Mouse (Mus musculus) lung, postnatal 0 days (tissue): ENCODE results near the gene Rspo1. TPM values are rescaled to one million over a fixed set of nuclear protein-coding genes. Genes with fewer than 3 reads are reported as not detected.

Source experiments
- ATAC-seq: fragments of 200-750 bp; cut with Nextera tagmentation; 2 replicates; pipeline ENCODE4 v1.8.0; 2017; ENCODE audit warnings: moderate library complexity
- DNase-seq: peaks from one replicate; pipeline ENCODE4 v3.0.0-alpha.2; 2016; ENCODE audit warnings: low spot score
- H3K27ac ChIP-seq: fragments of 300-500 bp; sonication (generic); 2 replicates; pipeline ENCODE4 v1.5.1; 2014; ENCODE audit warnings: antibody characterized with exemption, mild to moderate bottlenecking, low read length, mixed read lengths
- H3K27me3 ChIP-seq: fragments of 300-500 bp; sonication (generic); replicated peaks from 2 replicates; pipeline ENCODE4 v1.6.1; 2014; ENCODE audit warnings: low read length, mixed read lengths; ENCODE audit not compliant: insufficient read depth
- H3K36me3 ChIP-seq: fragments of 300-500 bp; sonication (generic); 2 replicates; pipeline ENCODE4 v1.6.1; 2014; ENCODE audit warnings: low read length, mixed read lengths; ENCODE audit not compliant: insufficient read depth
- H3K4me1 ChIP-seq: fragments of 300-500 bp; sonication (generic); 2 replicates; pipeline ENCODE4 v1.6.1; 2014; ENCODE audit warnings: antibody characterized with exemption, low read depth, low read length, mixed read lengths; ENCODE audit not compliant: insufficient read depth
- H3K4me2 ChIP-seq: fragments of 300-500 bp; sonication (generic); replicated peaks from 2 replicates; pipeline ENCODE4 v1.6.1; 2014; ENCODE audit warnings: low read depth, mild to moderate bottlenecking, low read length, moderate library complexity, mixed read lengths
- H3K4me3 ChIP-seq: fragments of 300-500 bp; sonication (generic); 2 replicates; pipeline ENCODE4 v1.5.1; 2014; ENCODE audit warnings: low read depth, low read length
- H3K9ac ChIP-seq: fragments of 300-500 bp; sonication (generic); replicated peaks from 2 replicates; pipeline ENCODE4 v1.6.1; 2014; ENCODE audit warnings: low read depth, mild to moderate bottlenecking
- H3K9me3 ChIP-seq: fragments of 300-500 bp; sonication (generic); 2 replicates; pipeline ENCODE4 v1.6.1; 2016; ENCODE audit warnings: low read length, mixed read lengths
- CTCF ChIP-seq: IDR thresholded peaks from 2 replicates; pipeline ENCODE4 v1.5.1; 2016; ENCODE audit warnings: antibody characterized with exemption, mild to moderate bottlenecking
- EP300 ChIP-seq: IDR thresholded peaks from 2 replicates; pipeline ENCODE4 v1.6.1; 2016; ENCODE audit warnings: antibody characterized with exemption, mild to moderate bottlenecking, control low read depth
- WGBS: fragments of 180-500 bp; shearing (Covaris S2); extraction: QIAGEN DNeasy Blood & Tissue Kit; methylation state at CpG from one replicate; pipeline ENCODE4 v1.1.7; 2014; 5-methylcytosine and 5-hydroxymethylcytosine counted together
- polyA plus RNA-seq: library from polyadenylated mRNA; unstranded; fragments of >200 nt; fragmentation: Nextera tagmentation; extraction: Ambion mirVana; gene quantifications from 2 replicates; pipeline ENCODE4 v1.2.1, GENCODE M21; 2015

The Rspo1 gene
- polyA plus RNA-seq, 1 experiment from 2014 or later = 6.5 TPM

- TF ChIP-seq EP300 (no peak), CTCF (no peak)
- Histone ChIP-seq H3K9ac (no peak within 1 kb of the TSS), H3K9me3 (no peaks in the 10 kb centered on the region), H3K4me2 (no peak within 1 kb of the TSS; the same call in 1 of the 2 replicates), H3K4me3 (no peak within 1 kb of the TSS), H3K27me3 (no peaks in the 10 kb centered on the region), H3K27ac (peak within 1 kb of the TSS; percentile 43; the same call in 1 of the 2 replicates), H3K36me3 (no peaks in the 10 kb centered on the region), H3K4me1 (peaks cover 7% of the 10 kb centered on the region; the same call in 1 of the 2 replicates)
- ATAC-seq (peak; percentile 36; the same call in 1 of the 2 replicates), DNase-seq (peak; percentile 80)
- WGBS = 49% methylated on average over 10 of the region's 10 CpGs
Measured at GRCm38 (mm10) chr4:125015806-125016635, 29.8 kb downstream of the Rspo1 start, which contains the start of gene Gnl2. Gene Gnl2, plus strand, starts transcription at chr4:125016585.

GRCm38 (mm10) chr4:125017431-125017830 is 31.2 kb downstream of the Rspo1 start:
- H3K36me3 ChIP-seq = no peaks in the 10 kb centered on the region
- 43% methylated on average over 11 of the region's 11 CpGs for WGBS
- no peak for TF ChIP-seq EP300
- TF ChIP-seq CTCF = no peak
- H3K27me3 ChIP-seq = no peaks in the 10 kb centered on the region
- no peak overlapping the region for H3K4me3 ChIP-seq
- no peak overlapping the region for H3K9ac ChIP-seq
- H3K27ac ChIP-seq = peak overlapping the region; percentile 43; the same call in 1 of the 2 replicates
- peak; percentile 75 for ATAC-seq
- H3K4me1 ChIP-seq = peaks cover 7% of the 10 kb centered on the region; the same call in 1 of the 2 replicates
- no peak overlapping the region for H3K4me2 ChIP-seq
- DNase-seq = peak; percentile 47
- no peaks in the 10 kb centered on the region for H3K9me3 ChIP-seq

DNA sequence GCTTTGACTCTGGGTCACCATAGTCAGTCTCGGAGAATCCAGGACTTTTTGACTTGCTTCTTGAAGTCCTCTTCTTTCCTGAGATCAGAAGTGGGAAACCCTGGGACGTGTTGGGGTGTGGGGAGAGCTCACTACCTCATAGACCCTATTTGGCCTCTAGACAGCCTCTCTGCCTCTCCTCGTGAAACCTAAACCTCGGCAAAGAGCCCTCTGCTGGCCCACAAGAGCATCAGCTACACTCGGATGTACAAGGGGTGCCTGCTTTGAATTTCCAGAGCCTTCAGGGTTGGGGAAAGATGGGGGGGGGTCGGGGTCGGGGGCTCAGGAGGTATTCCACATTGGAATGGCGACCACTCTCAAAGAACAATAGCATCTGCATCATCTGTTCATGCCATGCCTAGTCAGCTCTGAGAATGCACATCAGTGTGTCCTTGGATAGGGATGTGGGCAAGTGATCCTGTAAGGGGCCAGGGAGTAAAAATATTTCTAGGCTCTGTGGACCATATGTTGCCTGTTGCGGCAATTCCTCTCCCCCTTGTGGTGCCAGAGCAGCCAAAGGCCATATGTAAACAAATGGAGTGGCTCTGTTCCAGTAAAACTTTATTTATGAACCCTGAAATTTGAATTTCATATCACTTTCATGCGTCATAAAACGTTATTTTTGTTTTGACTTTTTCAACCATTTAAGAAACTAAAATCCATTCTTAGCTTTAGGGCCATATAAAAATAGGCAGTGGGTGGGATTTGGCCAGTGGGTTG is 34.7 kb downstream of the Rspo1 start:
- no peak overlapping the region for H3K4me3 ChIP-seq
- no peaks in the 10 kb centered on the region for H3K9me3 ChIP-seq
- TF ChIP-seq CTCF (peak; percentile 47), EP300 (no peak)
- 30% methylated on average over 11 of the region's 11 CpGs for WGBS
- DNase-seq (no peak), ATAC-seq (no peak)
- no peaks in the 10 kb centered on the region for H3K36me3 ChIP-seq
- peaks cover 5% of the 10 kb centered on the region; the same call in 1 of the 2 replicates for H3K4me1 ChIP-seq
- no peak overlapping the region for H3K27ac ChIP-seq
- H3K27me3 ChIP-seq = no peaks in the 10 kb centered on the region
- no peak overlapping the region for H3K9ac ChIP-seq
- H3K4me2 ChIP-seq = no peak overlapping the region

- Histone ChIP-seq H3K36me3 (no peaks in the 10 kb centered on the region), H3K27ac (peak overlapping the region; percentile 48), H3K4me1 (peaks cover 6% of the 10 kb centered on the region; the same call in 1 of the 2 replicates), H3K4me2 (peak overlapping the region; percentile 92), H3K27me3 (no peaks in the 10 kb centered on the region), H3K9ac (peak overlapping the region; percentile 72), H3K9me3 (no peaks in the 10 kb centered on the region), H3K4me3 (peak overlapping the region; percentile 68)
- peak; percentile 99 for ATAC-seq
- DNase-seq = peak; percentile 96
- TF ChIP-seq CTCF = no peak
- no peak for TF ChIP-seq EP300
- under 1% methylated on average over 50 of the region's 50 CpGs for WGBS
Measured at GRCm38 (mm10) chr4:125029891-125030614, 43.8 kb downstream of the Rspo1 start.

DNA sequence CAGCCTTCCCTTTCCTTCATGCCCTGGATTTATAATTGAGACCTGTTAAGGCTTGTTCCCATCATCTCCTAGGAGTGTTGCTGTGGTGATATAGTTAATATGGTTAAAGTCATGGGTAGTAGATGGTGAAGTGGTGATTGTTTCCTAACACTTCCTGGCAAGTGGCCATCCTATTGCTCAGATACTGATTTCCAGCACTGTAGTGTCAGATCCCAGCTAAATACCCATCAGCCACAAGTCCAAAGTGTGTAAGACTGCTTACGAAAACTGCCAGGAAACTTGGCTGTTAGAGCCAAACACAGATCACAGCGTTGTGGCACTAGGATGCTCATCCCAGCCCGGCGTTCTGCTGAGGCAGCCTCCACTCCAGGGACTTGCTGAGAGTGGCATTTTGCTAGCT is 48.1 kb downstream of the Rspo1 start:
- TF ChIP-seq CTCF = no peak
- TF ChIP-seq EP300 = no peak
- WGBS = 71% methylated on average over 4 of the region's 4 CpGs
- H3K4me1 ChIP-seq = peaks cover 6% of the 10 kb centered on the region; the same call in 1 of the 2 replicates
- H3K4me2 ChIP-seq = no peak overlapping the region
- no peaks in the 10 kb centered on the region for H3K9me3 ChIP-seq
- no peaks in the 10 kb centered on the region for H3K27me3 ChIP-seq
- no peak overlapping the region for H3K9ac ChIP-seq
- no peak overlapping the region for H3K4me3 ChIP-seq
- H3K36me3 ChIP-seq = no peaks in the 10 kb centered on the region
- H3K27ac ChIP-seq = no peak overlapping the region
- DNase-seq (peak; percentile 68), ATAC-seq (no peak)
